Mouse (Mus musculus) frontal cortex, adult (tissue): ENCODE results near the gene Rb1.

Experiments used
- ATAC-seq: cut with Nextera tagmentation; 2 replicates; pipeline ENCODE4 v1.9.2; 2017; ENCODE audit warnings: mild to moderate bottlenecking, moderate library complexity, mixed read lengths; ENCODE audit not compliant: low TSS enrichment

Gene Rb1

GRCm38 (mm10) chr14:73148125-73148524 lies 177.5 kb downstream of the Rb1 start:
- no peak for ATAC-seq

GRCm38 (mm10) chr14:73146721-73147120 lies 178.9 kb downstream of the Rb1 start:
- ATAC-seq = no peak

GRCm38 (mm10) chr14:73145531-73145930 lies 180.1 kb downstream of the Rb1 start:
- ATAC-seq = no peak

DNA sequence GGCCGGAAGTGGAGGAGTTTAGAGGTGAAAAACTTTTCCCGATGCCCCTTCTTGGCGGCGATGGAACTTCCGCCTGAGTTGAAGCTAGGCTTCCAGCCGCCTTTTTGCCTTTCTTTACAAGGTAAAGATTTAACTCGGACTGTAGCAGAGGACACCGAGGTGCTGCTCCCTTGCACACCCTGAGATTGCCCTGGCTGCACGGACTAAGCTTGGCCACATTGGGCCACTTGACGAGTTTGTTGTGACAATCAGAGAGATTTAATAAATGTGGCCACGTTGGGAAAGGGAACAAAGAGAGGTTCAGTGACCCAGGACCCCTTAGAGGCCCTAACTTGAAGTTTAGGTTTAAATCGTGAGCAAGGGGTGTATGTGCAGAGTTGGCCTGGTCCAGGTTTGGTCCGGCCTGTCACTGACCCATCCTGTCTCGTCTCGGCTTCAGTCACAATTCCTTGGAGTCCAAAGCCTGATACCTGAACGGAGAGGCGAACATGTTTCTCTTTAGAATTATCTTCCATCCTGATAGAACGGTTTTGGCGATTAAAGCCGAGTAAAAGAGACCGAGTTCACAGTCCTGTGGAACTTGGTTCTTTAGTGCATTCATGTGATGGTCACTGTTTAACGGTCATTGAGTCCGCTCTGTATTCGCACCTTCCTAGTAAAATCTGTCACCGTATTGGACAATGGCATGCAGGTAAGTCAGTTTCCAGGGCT lies 181.8 kb downstream of the Rb1 start:
- peak; percentile 14; the same call in 1 of the 2 replicates for ATAC-seq

DNA sequence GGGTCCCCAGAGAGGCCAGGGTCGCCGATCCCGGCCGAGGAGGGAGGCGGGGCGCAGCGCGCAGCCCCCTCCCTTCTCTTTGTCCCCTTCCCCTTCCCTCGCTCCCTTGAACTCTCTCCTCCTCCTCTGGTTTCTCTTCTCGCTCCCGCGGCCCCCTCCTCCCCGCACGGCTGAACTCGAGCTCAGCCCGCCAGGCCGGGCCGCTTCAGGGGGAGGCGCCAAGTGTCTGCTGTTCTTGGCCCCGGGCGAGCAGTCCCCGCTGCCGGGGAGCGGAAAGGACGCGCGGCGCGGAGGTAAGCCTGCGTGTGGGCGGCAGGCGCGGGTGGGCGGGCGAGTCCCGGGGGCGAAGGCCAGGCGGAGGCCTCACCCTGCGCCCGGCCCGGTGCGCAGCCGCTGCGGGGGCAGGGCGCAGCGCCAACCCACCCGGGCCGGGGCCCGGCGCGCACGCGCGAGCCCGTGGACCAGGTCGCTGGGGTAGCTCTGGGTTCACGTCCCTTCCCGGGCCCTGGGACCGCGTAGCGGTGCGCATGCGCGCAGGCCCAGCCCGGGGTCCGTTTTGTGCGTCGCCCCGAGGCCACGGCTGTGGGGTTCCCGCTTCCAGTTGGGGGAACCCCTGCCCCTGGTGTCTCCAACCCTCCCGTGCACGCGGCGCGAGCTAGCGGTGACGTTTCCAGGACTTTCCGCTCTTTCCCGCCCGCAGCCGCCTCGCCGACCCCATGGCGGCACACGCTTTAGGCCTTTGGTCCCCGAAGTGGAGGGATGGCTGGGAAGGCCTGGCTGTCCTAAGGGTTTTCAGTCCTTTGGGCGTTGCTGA lies 182.5 kb downstream of the Rb1 start:
- ATAC-seq = peak; percentile 75

- peak; percentile 39 for ATAC-seq
Measured at GRCm38 (mm10) chr14:73142421-73142895, 183.2 kb downstream of the Rb1 start.

DNA sequence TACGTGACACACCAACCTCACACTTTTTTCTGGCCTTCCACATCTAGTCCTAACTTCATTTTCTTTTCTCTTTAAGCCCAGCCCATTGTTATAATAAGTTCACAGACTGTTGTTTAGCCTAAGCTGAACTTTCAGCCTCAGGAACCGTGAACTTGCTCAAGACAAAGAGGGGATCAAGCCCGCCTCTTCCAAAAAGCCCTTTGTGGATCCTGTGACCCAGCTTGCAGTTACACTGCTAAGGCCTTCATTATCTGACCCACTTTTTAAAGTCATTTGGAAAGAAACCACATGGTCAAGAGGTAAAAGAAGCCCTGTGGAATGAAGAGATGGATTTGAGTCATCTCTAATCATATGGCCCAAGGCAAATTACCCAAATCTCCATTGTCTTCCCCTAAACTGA lies 183.8 kb downstream of the Rb1 start:
- ATAC-seq = no peak

DNA sequence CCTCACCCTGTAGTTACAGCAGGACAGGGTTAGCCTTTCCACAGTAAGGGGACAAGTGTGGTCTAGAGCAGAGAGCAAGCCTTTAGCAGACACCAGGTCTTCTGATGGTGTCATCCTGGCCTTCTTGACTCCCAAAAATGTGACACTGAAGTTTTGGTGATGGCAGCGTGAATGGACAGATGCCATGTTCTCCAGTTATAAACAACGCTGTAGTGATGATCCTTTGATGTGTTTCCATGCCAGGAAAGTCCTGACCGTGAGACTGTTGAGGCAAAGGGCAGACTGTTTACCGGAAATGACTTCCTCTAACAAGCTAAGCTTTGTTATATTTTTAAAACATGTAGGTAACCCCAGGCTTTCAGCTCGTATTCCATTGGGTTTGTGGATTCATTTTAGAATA lies 185.8 kb downstream of the Rb1 start:
- ATAC-seq = no peak

GRCm38 (mm10) chr14:73138483-73138882 lies 187.1 kb downstream of the Rb1 start:
- ATAC-seq = no peak

DNA sequence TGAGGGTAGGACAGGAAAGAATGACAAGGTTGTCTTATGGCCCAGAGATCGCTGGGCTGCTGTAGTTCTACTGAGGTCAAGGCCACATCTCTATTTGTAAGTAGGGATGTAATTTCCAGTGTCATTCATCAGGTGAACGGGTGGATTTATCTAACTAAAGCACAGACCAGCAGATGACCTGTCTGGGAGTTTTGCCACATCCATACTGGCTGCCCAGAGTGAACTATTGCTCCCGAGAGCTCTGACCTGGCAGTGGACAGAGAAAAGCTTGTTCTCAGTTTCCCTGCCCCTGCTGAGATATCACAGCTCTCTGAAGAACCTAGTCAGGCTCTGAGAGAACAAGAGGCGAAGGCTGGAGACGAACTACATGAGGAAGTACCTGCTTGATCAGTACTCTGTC lies 188.4 kb downstream of the Rb1 start:
- no peak for ATAC-seq
